Mouse (Mus musculus) left cerebral cortex, postnatal 14 days (tissue): Measurements from ENCODE around the gene Acsbg1. TPM values are rescaled to one million over a fixed set of nuclear protein-coding genes. Genes with fewer than 3 reads are reported as not detected.

Experiments used
- DNase-seq, 2 experiments: peaks; one replicate each; pipeline ENCODE4 v3.0.0; 2021 to 2022; ENCODE audit warnings: low spot score in 2 of 2, mixed read lengths in 1 of 2
- intact Hi-C: fragments of 180-260 bp; cut with DNase I; formaldehyde crosslinking; loops from one replicate; pipeline ENCODE4 v1.15.1; 2025
- microRNA-seq, 2 experiments: library from miRNA; unstranded; fragments of <30 nt; microRNA quantifications; one replicate each; pipeline ENCODE4 v1.2.0; 2022
- total RNA-seq, 2 experiments: library from RNA; stranded (reverse); gene quantifications; 2 replicates each; pipeline ENCODE4 v1.2.3; 2021

The Acsbg1 gene
- total RNA-seq, 2 experiments from 2014 or later: 125 to 132 TPM

- no peak for DNase-seq
- intact Hi-C loops: no loop called here
Observed at GRCm38 (mm10) chr9:54568732-54569131, 92.9 kb downstream of the Acsbg1 start.

DNA sequence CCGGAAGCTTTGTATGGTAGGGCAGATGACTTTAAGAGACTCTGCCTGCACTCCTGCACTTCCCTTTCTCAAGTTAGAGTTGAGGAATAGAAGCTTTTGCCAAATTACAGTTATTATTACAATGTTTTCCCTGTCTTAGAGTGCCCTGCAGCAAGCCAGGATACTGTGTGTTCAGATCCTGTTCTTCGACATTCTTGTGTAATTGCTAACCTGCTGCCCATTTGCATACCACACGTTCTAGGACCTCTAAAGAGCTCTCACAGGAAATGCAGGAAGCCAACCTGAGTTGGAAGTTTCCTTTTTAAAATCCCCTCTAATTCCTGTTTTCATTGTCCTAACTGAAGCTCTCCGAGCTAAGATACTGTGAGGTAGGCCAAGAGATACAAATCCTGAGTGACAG, 94.7 kb downstream of the Acsbg1 start:
- no peak for DNase-seq
- intact Hi-C loops: no loop called here

DNA sequence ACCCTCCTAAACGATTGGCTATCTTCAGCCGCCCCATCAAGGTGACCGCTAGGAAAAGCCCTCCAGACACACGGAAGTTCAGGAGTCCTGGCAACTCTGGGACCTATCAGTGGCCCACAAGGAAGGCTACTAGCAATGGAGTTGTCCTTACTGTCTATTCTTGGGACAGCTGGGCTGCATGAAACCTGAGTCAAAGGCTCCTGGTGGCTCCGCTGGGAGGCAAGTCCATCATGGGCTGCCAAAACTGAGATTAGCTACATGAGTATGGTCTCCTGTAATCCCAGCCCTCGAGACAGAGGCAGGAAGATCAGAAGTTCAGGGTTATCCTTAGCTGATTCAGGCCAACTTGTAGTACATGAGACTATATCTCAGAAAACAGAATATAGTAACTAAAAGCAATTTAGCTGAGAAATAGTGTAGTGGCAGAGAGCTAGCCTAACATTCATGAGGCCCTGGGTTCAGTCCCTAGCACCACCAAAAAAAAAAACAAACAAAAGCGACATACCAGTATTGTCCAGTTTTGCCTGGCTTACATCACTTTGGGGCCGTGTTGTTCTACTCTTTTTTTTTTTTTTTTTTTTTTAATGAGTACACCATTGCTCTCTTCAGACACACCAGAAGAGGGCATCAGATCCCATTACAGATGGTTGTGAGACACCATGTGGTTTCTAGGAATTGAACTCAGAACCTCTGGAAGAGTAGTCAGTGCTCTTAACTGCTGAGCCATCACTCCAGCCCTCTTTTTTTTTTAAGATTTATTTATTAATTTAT, 100.7 kb downstream of the Acsbg1 start:
- no peak for DNase-seq
- intact Hi-C loops: no loop called here

- intact Hi-C loops: no loop called here
- peak; percentile 59 to 69 for DNase-seq
Observed at GRCm38 (mm10) chr9:54559771-54560471, 101.7 kb downstream of the Acsbg1 start, which contains the start of gene Cib2. TSS of gene Cib2 (minus strand) at chr9:54560218.

DNA sequence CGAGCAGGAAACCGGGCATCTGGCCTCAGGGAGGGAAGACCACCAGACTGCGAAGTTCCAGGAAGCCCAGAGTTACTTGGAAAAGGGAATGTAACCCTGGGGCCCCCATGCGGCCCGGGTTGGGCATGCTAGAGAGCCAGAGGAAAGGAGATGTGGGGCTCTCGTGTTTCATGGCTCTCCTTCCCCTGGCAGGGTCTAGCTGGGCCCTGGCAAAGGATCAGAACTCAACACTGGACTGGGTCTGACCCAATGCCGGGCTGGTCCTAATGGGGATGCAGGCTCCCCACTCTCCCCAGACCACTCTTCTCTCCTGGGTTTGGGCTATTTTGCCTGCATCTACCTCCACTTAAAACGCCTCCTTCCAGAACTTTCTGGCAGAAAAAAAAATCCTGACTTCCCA, 102.9 kb downstream of the Acsbg1 start:
- intact Hi-C loops: no loop called here
- DNase-seq: no peak

DNA sequence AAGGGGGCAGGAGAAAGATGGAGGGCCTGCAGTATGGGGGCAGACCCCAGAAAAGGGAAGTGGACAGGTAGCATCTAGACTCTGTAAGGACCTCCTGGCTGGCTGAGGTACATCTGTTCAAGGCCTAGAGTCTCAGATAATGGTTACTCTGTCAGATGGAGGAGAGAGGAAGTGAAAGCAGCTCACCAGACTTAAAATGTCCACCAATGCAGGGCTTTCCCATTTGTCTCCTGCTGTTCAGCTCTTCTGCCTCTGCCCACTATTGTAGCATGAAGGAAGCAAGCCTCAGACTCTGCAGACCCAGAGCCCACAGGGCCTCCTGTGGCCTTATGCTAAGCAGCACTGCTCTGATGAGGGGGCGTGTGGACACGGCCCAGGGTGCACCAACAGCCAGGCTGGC, 106.6 kb downstream of the Acsbg1 start:
- DNase-seq: no peak
- intact Hi-C loops: no loop called here

Small RNA genes lying within 50 kb of the gene (microRNA-seq; reads per million reads assigned to microRNA genes)
- 0.34 to 2.6 reads per million in 2 experiments for gene Mir5710

Other genes starting within 250 kb of the Acsbg1 start
- gene Dmxl2, start 160.2 kb downstream of the Acsbg1 start, total RNA-seq: 100 to 1,000 TPM; 197 to 206 TPM
- not detected for gene Sh2d7, start 122.9 kb downstream of the Acsbg1 start, total RNA-seq
- gene Cib2, start 101.7 kb downstream of the Acsbg1 start, total RNA-seq: 10 to 100 TPM; 17.6 to 20.2 TPM
- 100 to 1,000 TPM; 225 to 229 TPM for gene Idh3a, start 75.5 kb downstream of the Acsbg1 start, total RNA-seq
- 10 to 100 TPM; 23.9 to 24.4 TPM for gene Dnaja4, start 37.0 kb upstream of the Acsbg1 start, total RNA-seq
- 10 to 100 TPM; 52.9 to 54.3 TPM for gene Wdr61, start 72.6 kb upstream of the Acsbg1 start, total RNA-seq
- 1 to 10 TPM; 2.5 to 3.2 TPM for gene Crabp1, start 102.9 kb upstream of the Acsbg1 start, total RNA-seq
- 10 to 100 TPM; 62.3 to 62.9 TPM for gene Ireb2, start 201.9 kb upstream of the Acsbg1 start, total RNA-seq